Mouse (Mus musculus) frontal cortex, postnatal 10 days (tissue): ENCODE results near the gene Cwc22.
A peak's percentile ranks its signal among the peaks of the same experiment; 100 is the strongest.

ENCODE experiments used
- DNase-seq, 2 experiments: peaks; one replicate each; pipeline ENCODE4 v3.0.0; 2022; ENCODE audit warnings: low spot score in 2 of 2, mixed read lengths in 1 of 2

Cwc22 gene

GRCm38 (mm10) chr2:77945596-77946485 is at the start of gene Cwc22:
Cwc22 (minus strand) TSS chr2:77946375.
- DNase-seq = peak; percentile 74 to 89

GRCm38 (mm10) chr2:77993727-77994401 is 47.7 kb upstream of the Cwc22 start:
- no peak for DNase-seq

GRCm38 (mm10) chr2:77992951-77993604 is 46.9 kb upstream of the Cwc22 start:
- no peak for DNase-seq

- DNase-seq = no peak
These were observed 44.6 kb upstream of the Cwc22 start for GRCm38 (mm10) chr2:77990820-77991219.

GRCm38 (mm10) chr2:77990121-77990520 is 43.9 kb upstream of the Cwc22 start:
- no peak for DNase-seq

GRCm38 (mm10) chr2:77989390-77989789 is 43.2 kb upstream of the Cwc22 start:
- DNase-seq = no peak

- no peak for DNase-seq
These were observed 40.0 kb upstream of the Cwc22 start for GRCm38 (mm10) chr2:77985991-77986730.

- no peak for DNase-seq
These were observed 38.0 kb upstream of the Cwc22 start for GRCm38 (mm10) chr2:77984209-77984608.

- no peak for DNase-seq
These were observed 35.7 kb upstream of the Cwc22 start for GRCm38 (mm10) chr2:77981826-77982225.

- no peak for DNase-seq
These were observed 34.5 kb upstream of the Cwc22 start for GRCm38 (mm10) chr2:77980696-77981095.

- DNase-seq = no peak
These were observed 33.3 kb upstream of the Cwc22 start for GRCm38 (mm10) chr2:77979519-77979918.

GRCm38 (mm10) chr2:77979081-77979480 is 32.9 kb upstream of the Cwc22 start:
- DNase-seq = no peak

GRCm38 (mm10) chr2:77978256-77978655 is 32.1 kb upstream of the Cwc22 start:
- no peak for DNase-seq

- no peak for DNase-seq
These were observed 30.2 kb upstream of the Cwc22 start for GRCm38 (mm10) chr2:77976321-77976920.

GRCm38 (mm10) chr2:77975606-77976005 is 29.4 kb upstream of the Cwc22 start:
- DNase-seq = peak in 1 of 2 experiments; percentile 7

GRCm38 (mm10) chr2:77974986-77975385 is 28.8 kb upstream of the Cwc22 start:
- no peak for DNase-seq

GRCm38 (mm10) chr2:77974366-77974765 is 28.2 kb upstream of the Cwc22 start:
- no peak for DNase-seq

- DNase-seq = no peak
These were observed 27.1 kb upstream of the Cwc22 start for GRCm38 (mm10) chr2:77973296-77973695.

GRCm38 (mm10) chr2:77972541-77972940 is 26.4 kb upstream of the Cwc22 start:
- DNase-seq = no peak

GRCm38 (mm10) chr2:77971871-77972270 is 25.7 kb upstream of the Cwc22 start:
- no peak for DNase-seq

- no peak for DNase-seq
These were observed 25.2 kb upstream of the Cwc22 start for GRCm38 (mm10) chr2:77971361-77971760.
